Mouse (Mus musculus): ENCODE measurements around the gene Ptpn5.

- no peak for TF ChIP-seq POLR2A (IDR thresholded peaks at IDR 0.05; ENCODE audit: control insufficient read depth, low read depth, low read length)
- TF ChIP-seq CTCF (IDR thresholded peaks at IDR 0.05; ENCODE audit: control insufficient read depth, insufficient read depth, insufficient replicate concordance, low read depth, low read length): no peak
Observed at GRCm38 (mm10) chr7:47094969-47095368, 38.5 kb downstream of the Ptpn5 start.

Measured in testis, adult 2 months (tissue).